Mouse (Mus musculus) c-Kit-negative CD71-positive TER-119-positive erythroid progenitor cells, embryonic 14.5 days (primary cell): ENCODE measurements around the gene Gm6890.
"Not testable (repeated sequence)": the region's sequence is repeated elsewhere in the genome, so short reads cannot be mapped to it uniquely, and the experiment has no call there.

Experiments
- DNase-seq: peaks from one replicate; pipeline ENCODE4 v3.0.0-alpha.2; 2013; ENCODE audit warnings: low read depth, low spot score

The Gm6890 gene

DNA sequence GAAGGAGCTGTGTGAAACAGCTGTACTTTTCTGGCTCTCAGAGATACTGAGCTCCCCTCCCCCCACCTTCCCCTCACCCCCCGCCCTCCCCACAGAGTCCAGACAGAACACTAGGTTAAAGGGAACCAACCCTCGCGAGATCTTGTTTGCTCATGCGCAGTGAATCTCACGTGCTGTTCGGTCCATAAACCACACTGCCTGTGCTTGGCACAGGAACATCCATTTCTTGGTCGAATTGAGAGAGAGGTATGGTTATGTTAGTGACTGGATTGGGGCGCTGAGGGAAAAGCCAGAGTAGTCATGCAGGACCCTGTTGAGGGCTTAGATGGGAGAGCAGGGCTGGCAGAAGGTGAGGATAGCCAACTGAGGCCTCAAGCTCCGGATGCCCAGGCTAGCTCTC lies at the start of gene Gm6890:
Gene Gm6890, plus strand, starts transcription at position 301 of the 400 bp plus-strand sequence.
- not testable (repeated sequence) for DNase-seq

DNA sequence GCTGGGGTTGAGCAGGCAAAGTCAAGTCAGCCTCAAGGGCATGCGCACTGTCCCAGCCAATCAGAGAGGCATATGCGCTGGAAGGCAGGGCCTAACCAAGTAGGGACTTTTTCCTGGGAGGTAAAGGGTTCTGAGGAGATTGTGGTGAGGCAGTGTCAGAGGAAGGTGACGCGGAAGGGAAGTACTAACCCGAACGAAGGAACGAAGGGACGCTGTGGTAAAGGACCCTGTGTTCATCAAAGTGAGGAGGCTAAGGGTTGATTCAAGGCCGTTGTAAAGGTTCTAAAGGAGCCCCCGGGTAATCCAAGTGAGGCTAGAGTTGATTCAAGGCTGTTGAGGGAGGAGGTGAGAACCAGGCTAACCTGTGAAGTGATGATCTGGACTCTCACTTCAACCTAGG lies 14.5 kb upstream of the Gm6890 start:
- DNase-seq: not testable (repeated sequence)

DNA sequence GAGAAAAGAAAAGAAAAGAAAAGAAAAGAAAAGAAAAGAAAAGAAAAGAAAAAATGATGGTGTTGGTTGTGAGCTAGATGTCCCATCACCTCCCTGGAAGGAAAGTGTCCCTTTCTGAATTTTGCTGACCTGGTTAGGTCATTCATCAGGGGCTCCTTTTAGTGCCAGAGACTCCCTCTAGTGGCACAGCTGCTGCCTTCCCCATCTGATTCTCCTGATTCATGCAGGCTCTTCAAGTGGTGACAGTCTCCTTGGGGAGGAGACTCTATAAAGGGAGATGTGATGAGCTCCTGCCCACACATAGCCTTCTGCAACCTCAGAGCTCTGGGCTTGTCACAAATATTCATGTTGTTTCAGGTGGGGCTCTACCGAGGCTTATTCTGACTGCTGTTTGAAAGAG lies 30.0 kb downstream of the Gm6890 start:
- DNase-seq: not testable (repeated sequence)
